Mouse (Mus musculus): ENCODE data around the gene Ticam1. TPM values are rescaled to one million over a fixed set of nuclear protein-coding genes. Genes with fewer than 3 reads are reported as not detected.

The Ticam1 gene
- polyA plus RNA-seq, 1 experiment, result 8.7 TPM

Other genes with a start within 250 kb of the Ticam1 start
- gene Sh3gl1, start 240.2 kb downstream of the Ticam1 start, polyA plus RNA-seq (2012; rRNA removed), result 55.5 and 78.1 TPM in 2 replicates
- 2.1 and 2.2 TPM in 2 replicates for gene Chaf1a, start 236.3 kb downstream of the Ticam1 start, polyA plus RNA-seq (2012; rRNA removed)
- gene Ubxn6, start 201.8 kb downstream of the Ticam1 start, polyA plus RNA-seq (2012; rRNA removed), result 62.3 and 62.7 TPM in 2 replicates
- 68.8 and 70.6 TPM in 2 replicates for gene Hdgfl2, start 197.2 kb downstream of the Ticam1 start, polyA plus RNA-seq (2012; rRNA removed)
- 96.9 and 98.3 TPM in 2 replicates for gene Plin4, start 167.0 kb downstream of the Ticam1 start, polyA plus RNA-seq (2012; rRNA removed)
- gene Plin5, start 159.2 kb downstream of the Ticam1 start, polyA plus RNA-seq (2012; rRNA removed), result 1.4 and 1.9 TPM in 2 replicates
- 23.4 and 23.9 TPM in 2 replicates for gene Lrg1, start 154.8 kb downstream of the Ticam1 start, polyA plus RNA-seq (2012; rRNA removed)
- 3.3 and 4.4 TPM in 2 replicates for gene Sema6b, start 136.4 kb downstream of the Ticam1 start, polyA plus RNA-seq (2012; rRNA removed)
- gene Tnfaip8l1, start 114.3 kb downstream of the Ticam1 start, polyA plus RNA-seq (2012; rRNA removed), result 1.7 and 2.0 TPM in 2 replicates
- 42.0 and 51.0 TPM in 2 replicates for gene Mydgf, start 92.9 kb downstream of the Ticam1 start, polyA plus RNA-seq (2012; rRNA removed)
- 24.1 and 24.8 TPM in 2 replicates for gene Dpp9, start 57.9 kb downstream of the Ticam1 start, polyA plus RNA-seq (2012; rRNA removed)
- gene Fem1a, start 20.0 kb downstream of the Ticam1 start, polyA plus RNA-seq (2012; rRNA removed), result 14.4 and 17.2 TPM in 2 replicates
- gene Plin3, start 16.1 kb upstream of the Ticam1 start, polyA plus RNA-seq (2012; rRNA removed), result 34.6 and 43.6 TPM in 2 replicates
- not detected in 2 replicates for gene Arrdc5, start 23.5 kb upstream of the Ticam1 start, polyA plus RNA-seq (2012; rRNA removed)
- gene Uhrf1, start 26.5 kb upstream of the Ticam1 start, polyA plus RNA-seq (2012; rRNA removed), result 4.6 and 5.3 TPM in 2 replicates
- 23.7 and 31.1 TPM in 2 replicates for gene Kdm4b, start 49.3 kb upstream of the Ticam1 start, polyA plus RNA-seq (2012; rRNA removed)
- 313 and 341 TPM in 2 replicates for gene Ptprs, start 199.7 kb upstream of the Ticam1 start, polyA plus RNA-seq (2012; rRNA removed)
- not detected in 2 replicates for gene Znrf4, start 235.6 kb upstream of the Ticam1 start, polyA plus RNA-seq (2012; rRNA removed)

All from urinary bladder, adult 2 months (tissue).